28 mouse cellular contexts compared by ENCODE assay signal in genomic region chr2:28904786-28905185, GRCm38 (mm10). TPM values are rescaled to one million over a fixed set of nuclear protein-coding genes. Genes with fewer than 3 reads are reported as not detected.
A peak's percentile ranks its signal among the peaks of the same experiment; 100 is the strongest.
DNase-seq lines count a peak whose midpoint lies in the region; ATAC-seq lines count a peak whose summit lies in the region.
"Had no signal": no experiment of that assay in that cellular context is flagged by ENCODE, and none has a peak within 500 bp of the region (broad histone marks: within the 10 kb centered on the region; RNA-seq: fewer than 3 reads in every experiment).

No protein-coding gene starts in this region.

- no peak overlapping the region for H3K9ac ChIP-seq in midbrain, embryonic 16.5 days (ENCODE audit: low read depth, low read length)
- H3K9ac ChIP-seq: forebrain, embryonic 13.5 days; heart, embryonic 13.5 days; hindbrain, embryonic 14.5 days had no signal

- 0 out of 2 replicates have a peak overlapping the region, but pooled peaks have one; percentile 20 for H3K27ac ChIP-seq in midbrain, embryonic 10.5 days (replicated peaks)
- H3K27ac ChIP-seq in midbrain, embryonic 16.5 days (ENCODE audit: low read length), result no peak overlapping the region
- H3K27ac ChIP-seq: forebrain, embryonic 10.5 days; forebrain, embryonic 13.5 days; heart, adult 2 months; heart, embryonic 10.5 days; heart, embryonic 13.5 days; hindbrain, embryonic 14.5 days; hindbrain, postnatal 0 days had no signal

- peak; percentile 17 to 84 for DNase-seq in adrenal gland, adult (ENCODE audit: inconsistent age in 2 of 2, low spot score in 1 of 2)
- no peak for DNase-seq in adrenal gland, postnatal 4 days (ENCODE audit: low spot score in 2 of 2)
- DNase-seq in midbrain, embryonic 10.5 days (ENCODE audit: low spot score), result no peak
- peak; percentile 13 for DNase-seq in NIH3T3 (ENCODE audit: low read depth)
- DNase-seq in adrenal gland, postnatal 14 days, result peak; percentile 75
- DNase-seq in thymus, postnatal 14 days, result no peak
- DNase-seq in lung, postnatal 25 days (ENCODE audit: low spot score), result no peak
- DNase-seq: cerebellum, adult 2 months; cerebellum, adult 9-11 months; gastrocnemius, postnatal 10 days; gastrocnemius, postnatal 36 days; heart, adult 2 months; heart, postnatal 14 days; heart, postnatal 4 days had no signal

- H3K4me2 ChIP-seq in midbrain, embryonic 16.5 days (ENCODE audit: low read length), result no peak overlapping the region
- H3K4me2 ChIP-seq: forebrain, embryonic 13.5 days; heart, embryonic 13.5 days; hindbrain, embryonic 14.5 days had no signal

- WGBS in midbrain, embryonic 10.5 days, result 69% methylated on average over 9 of the region's 9 CpGs
- WGBS in midbrain, embryonic 16.5 days, result 56% methylated on average over 9 of the region's 9 CpGs

- H3K4me3 ChIP-seq in midbrain, embryonic 10.5 days, result no peak overlapping the region
- no peak overlapping the region for H3K4me3 ChIP-seq in midbrain, embryonic 16.5 days (ENCODE audit: low read depth, low read length)
- H3K4me3 ChIP-seq: forebrain, embryonic 10.5 days; forebrain, embryonic 13.5 days; heart, adult 2 months; heart, embryonic 10.5 days; heart, embryonic 13.5 days had no signal

- peaks cover 61% of the 10 kb centered on the region for H3K4me1 ChIP-seq in midbrain, embryonic 10.5 days
- H3K4me1 ChIP-seq in midbrain, embryonic 16.5 days (ENCODE audit: control insufficient read depth, insufficient read depth, low read length), result peaks cover 18% of the 10 kb centered on the region

- no peak for ATAC-seq in midbrain, embryonic 16.5 days
- ATAC-seq: forebrain, embryonic 13.5 days; forebrain, embryonic 16.5 days; hindbrain, postnatal 0 days; inflammation-experienced regulatory T-cells, adult 6 months; intestine, embryonic 16.5 days; Patski had no signal

- peaks cover 100% of the 10 kb centered on the region for H3K27me3 ChIP-seq in midbrain, embryonic 10.5 days (ENCODE audit: low read depth, poor library complexity, severe bottlenecking)
- peaks cover 54% of the 10 kb centered on the region for H3K27me3 ChIP-seq in midbrain, embryonic 16.5 days (ENCODE audit: control insufficient read depth, insufficient read depth, low read depth, low read length)
- H3K27me3 ChIP-seq: Patski had no signal

- peaks cover 35% of the 10 kb centered on the region for H3K36me3 ChIP-seq in midbrain, embryonic 10.5 days
- peaks cover 6% of the 10 kb centered on the region; the same call in 1 of the 2 replicates for H3K36me3 ChIP-seq in midbrain, embryonic 16.5 days (ENCODE audit: control insufficient read depth, insufficient read depth, low read length)

- H3K9me3 ChIP-seq in midbrain, embryonic 10.5 days (replicated peaks), result no peaks in the 10 kb centered on the region
- no peaks in the 10 kb centered on the region for H3K9me3 ChIP-seq in midbrain, embryonic 16.5 days (replicated peaks; ENCODE audit: control insufficient read depth, low read length, poor library complexity, severe bottlenecking)
- H3K9me3 ChIP-seq: forebrain, embryonic 10.5 days; forebrain, embryonic 13.5 days; heart, embryonic 10.5 days; heart, embryonic 13.5 days had no signal

RNA-seq across cellular contexts. Expression of gene Barhl1, which starts 11.7 kb away (rescaled TPM):
- total RNA-seq in adrenal gland, postnatal 4 days (2021), result under 1 TPM in 1 of 2 experiments, not detected in 1; 0.79 TPM
- 10.9 and 13.8 TPM in 2 replicates for polyA plus RNA-seq in midbrain, embryonic 10.5 days (2016; fragmentation: Nextera tagmentation; extraction: Ambion mirVana)
- polyA plus RNA-seq in midbrain, embryonic 16.5 days (2015; fragmentation: Nextera tagmentation; extraction: Ambion mirVana), result 28.9 and 35.2 TPM in 2 replicates
- total RNA-seq in adrenal gland, postnatal 14 days (2021), result 0.26 TPM in 1 of 2 replicates, not detected in the other
- total RNA-seq: gastrocnemius, adult 18-20 months; gastrocnemius, postnatal 10 days; gastrocnemius, postnatal 36 days; granulocyte monocyte progenitor cell, adult 5-6 weeks; heart, adult 2 months; heart, postnatal 14 days; heart, postnatal 4 days had no signal
- polyA plus RNA-seq: heart, adult 2 months; heart, embryonic 10.5 days; heart, embryonic 13.5 days; heart, embryonic 16.5 days; inflammation-experienced regulatory T-cells, adult 6 months; intestine, embryonic 16.5 days had no signal

Comparison
In these comparisons a context has a peak if more than half of its experiments do, and no peak if none do; other contexts are left out.
1. DNase-seq: peak in adrenal gland, adult (2 of 2), NIH3T3 (single experiment) and adrenal gland, postnatal 14 days (single experiment); none in adrenal gland, postnatal 4 days (0 of 2), midbrain, embryonic 10.5 days (single experiment), thymus, postnatal 14 days (single experiment) and lung, postnatal 25 days (single experiment).